In genomic region chr6:29433804-29434795, GRCm38 (mm10) we compare ENCODE assay signal across 9 mouse cellular contexts. TPM values are rescaled to one million over a fixed set of nuclear protein-coding genes. Genes with fewer than 3 reads are reported as not detected.
DNase-seq lines count a peak whose midpoint lies in the region; ATAC-seq and TF ChIP-seq lines count a peak whose summit lies in the region.
"Had no signal": no experiment of that assay in that cellular context is flagged by ENCODE, and none has a peak within 500 bp of the region (broad histone marks: within the 10 kb centered on the region; RNA-seq: fewer than 3 reads in every experiment).

No protein-coding gene starts in this region.

- H3K9me3 ChIP-seq in G1E (replicated peaks): peaks cover 5% of the 10 kb centered on the region
- H3K9me3 ChIP-seq in forebrain, embryonic 16.5 days (ENCODE audit: control insufficient read depth, low read length): no peaks in the 10 kb centered on the region
- H3K9me3 ChIP-seq in hindbrain, embryonic 11.5 days (ENCODE audit: control insufficient read depth, low read length): no peaks in the 10 kb centered on the region
- no peaks in the 10 kb centered on the region for H3K9me3 ChIP-seq in midbrain, embryonic 12.5 days

- no peak for ATAC-seq in G1E (ENCODE audit: extremely low read depth, insufficient number of reproducible peaks, low FRiP score, poor library complexity, severe bottlenecking)
- ATAC-seq in forebrain, embryonic 16.5 days: no peak
- ATAC-seq in hindbrain, embryonic 11.5 days (ENCODE audit: low FRiP score): no peak
- ATAC-seq in midbrain, embryonic 12.5 days (ENCODE audit: low FRiP score, low read depth): no peak
- no peak for ATAC-seq in activated CD4-positive, CD25-positive, alpha-beta regulatory T cell, adult 4 months

- no peak for TF ChIP-seq CTCF in G1E (IDR thresholded peaks at IDR 0.05; ENCODE audit: low read depth, low read length)

- no peaks in the 10 kb centered on the region for H3K36me3 ChIP-seq in G1E (replicated peaks)
- no peaks in the 10 kb centered on the region for H3K36me3 ChIP-seq in forebrain, embryonic 16.5 days (ENCODE audit: control insufficient read depth, insufficient read depth)
- no peaks in the 10 kb centered on the region for H3K36me3 ChIP-seq in hindbrain, embryonic 11.5 days (ENCODE audit: control insufficient read depth, insufficient read depth, low read length)
- H3K36me3 ChIP-seq in midbrain, embryonic 12.5 days: no peaks in the 10 kb centered on the region

- H3K27ac ChIP-seq in forebrain, embryonic 16.5 days (ENCODE audit: low read length): no peak overlapping the region
- H3K27ac ChIP-seq in hindbrain, embryonic 11.5 days (ENCODE audit: low read depth, low read length): no peak overlapping the region
- H3K27ac ChIP-seq in midbrain, embryonic 12.5 days (replicated peaks): no peak overlapping the region

- peaks cover 72% of the 10 kb centered on the region for H3K4me1 ChIP-seq in G1E (ENCODE audit: insufficient read depth, low read depth, low read length)
- H3K4me1 ChIP-seq in forebrain, embryonic 16.5 days (replicated peaks; ENCODE audit: control insufficient read depth, insufficient read depth, low read length): peaks cover 37% of the 10 kb centered on the region
- peaks cover 24% of the 10 kb centered on the region for H3K4me1 ChIP-seq in hindbrain, embryonic 11.5 days (replicated peaks; ENCODE audit: control insufficient read depth, insufficient read depth, low read length)
- H3K4me1 ChIP-seq in midbrain, embryonic 12.5 days: peaks cover 47% of the 10 kb centered on the region

- peak; percentile 65 for DNase-seq in 3134 (ENCODE audit: extremely low read depth, insufficient read length, low spot score)
- DNase-seq in G1E (ENCODE audit: low spot score): no peak
- DNase-seq in hindbrain, embryonic 11.5 days (ENCODE audit: low spot score): peak; percentile 59
- DNase-seq in layer of hippocampus, postnatal 36 days: no peak
- DNase-seq in adrenal gland, postnatal 25 days: no peak

- peaks cover 65% of the 10 kb centered on the region for H3K27me3 ChIP-seq in G1E (ENCODE audit: insufficient read depth, low read length)
- H3K27me3 ChIP-seq in forebrain, embryonic 16.5 days (replicated peaks; ENCODE audit: control insufficient read depth, insufficient read depth, low read length): peaks cover 18% of the 10 kb centered on the region
- H3K27me3 ChIP-seq in hindbrain, embryonic 11.5 days (ENCODE audit: control insufficient read depth, insufficient read depth, low read length): peaks cover 30% of the 10 kb centered on the region
- peaks cover 61% of the 10 kb centered on the region for H3K27me3 ChIP-seq in midbrain, embryonic 12.5 days

- 14% methylated on average over 27 of the region's 27 CpGs for WGBS in forebrain, embryonic 16.5 days
- WGBS in hindbrain, embryonic 11.5 days: 2% methylated on average over 27 of the region's 27 CpGs
- 5% methylated on average over 27 of the region's 27 CpGs for WGBS in midbrain, embryonic 12.5 days

- H3K9ac ChIP-seq in forebrain, embryonic 16.5 days (replicated peaks; ENCODE audit: low read depth, low read length): no peak overlapping the region
- H3K9ac ChIP-seq in hindbrain, embryonic 11.5 days (ENCODE audit: low read depth, low read length): peak overlapping the region; percentile 19; the same call in 1 of the 2 replicates
- H3K9ac ChIP-seq in midbrain, embryonic 12.5 days (replicated peaks): no peak overlapping the region; the same call in 1 of the 2 replicates

- H3K4me2 ChIP-seq in forebrain, embryonic 16.5 days (ENCODE audit: low read length): peak overlapping the region; percentile 87
- H3K4me2 ChIP-seq in hindbrain, embryonic 11.5 days (replicated peaks; ENCODE audit: low read depth, low read length): peak overlapping the region; percentile 86
- peak overlapping the region; percentile 85 for H3K4me2 ChIP-seq in midbrain, embryonic 12.5 days (replicated peaks)

- H3K4me3 ChIP-seq in G1E (ENCODE audit: low read depth, low read length): peak overlapping the region; percentile 45; the same call in 1 of the 2 replicates
- peak overlapping the region; percentile 47 for H3K4me3 ChIP-seq in forebrain, embryonic 16.5 days (replicated peaks; ENCODE audit: low read length)
- peak overlapping the region; percentile 42 for H3K4me3 ChIP-seq in hindbrain, embryonic 11.5 days (ENCODE audit: low read depth, low read length)
- peak overlapping the region; percentile 47 for H3K4me3 ChIP-seq in midbrain, embryonic 12.5 days

RNA-seq across cellular contexts. Expression of gene Flnc, which starts 1.0 kb away (rescaled TPM):
- total RNA-seq in G1E (2014; fragmentation: Nextera tagmentation) (0.15 and 0.24 TPM in 2 replicates), G1E (2017) (0.11 and 0.17 TPM in 2 replicates)
- polyA plus RNA-seq in G1E (2012): 0.36 and 0.51 TPM in 2 replicates
- 2.0 and 2.7 TPM in 2 replicates for polyA plus RNA-seq in forebrain, embryonic 16.5 days (2015; fragmentation: Nextera tagmentation; extraction: Ambion mirVana)
- 2.5 and 2.9 TPM in 2 replicates for polyA plus RNA-seq in hindbrain, embryonic 11.5 days (2014; fragmentation: Nextera tagmentation; extraction: Ambion mirVana)
- 5.4 and 6.3 TPM in 2 replicates for polyA plus RNA-seq in midbrain, embryonic 12.5 days (2016; fragmentation: Nextera tagmentation; extraction: Ambion mirVana)
- polyA plus RNA-seq in activated CD4-positive, CD25-positive, alpha-beta regulatory T cell, adult 4 months (2017; shearing (Covaris generic)): not detected
- 1 to 10 TPM; 1.1 to 1.2 TPM for total RNA-seq in layer of hippocampus, postnatal 36 days (2021)
- total RNA-seq in adrenal gland, postnatal 25 days (2021): 1.4 and 1.8 TPM in 2 replicates

RNA-seq across cellular contexts. Expression of gene Atp6v1f, which starts 33.4 kb away (rescaled TPM):
- total RNA-seq in G1E (2014; fragmentation: Nextera tagmentation) (138 and 150 TPM in 2 replicates), G1E (2017) (201 and 265 TPM in 2 replicates)
- 270 and 339 TPM in 2 replicates for polyA plus RNA-seq in G1E (2012)
- 295 and 324 TPM in 2 replicates for polyA plus RNA-seq in forebrain, embryonic 16.5 days (2015; fragmentation: Nextera tagmentation; extraction: Ambion mirVana)
- polyA plus RNA-seq in hindbrain, embryonic 11.5 days (2014; fragmentation: Nextera tagmentation; extraction: Ambion mirVana): 209 and 215 TPM in 2 replicates
- 210 and 211 TPM in 2 replicates for polyA plus RNA-seq in midbrain, embryonic 12.5 days (2016; fragmentation: Nextera tagmentation; extraction: Ambion mirVana)
- 100 to 1,000 TPM; 373 to 399 TPM for polyA plus RNA-seq in activated CD4-positive, CD25-positive, alpha-beta regulatory T cell, adult 4 months (2017; shearing (Covaris generic))
- total RNA-seq in layer of hippocampus, postnatal 36 days (2021): 100 to 1,000 TPM; 242 to 264 TPM
- 195 TPM in 2 replicates for total RNA-seq in adrenal gland, postnatal 25 days (2021)

RNA-seq across cellular contexts. Expression of gene Atp6v1fnb, which starts 37.1 kb away (rescaled TPM):
- total RNA-seq in G1E (2014; fragmentation: Nextera tagmentation): 1.6 TPM in 1 of 2 replicates, not detected in the other
- total RNA-seq in G1E (2017): 0.46 and 1.3 TPM in 2 replicates
- 0.13 TPM in 1 of 2 replicates, not detected in the other for polyA plus RNA-seq in G1E (2012)
- not detected in 2 replicates for polyA plus RNA-seq in forebrain, embryonic 16.5 days (2015; fragmentation: Nextera tagmentation; extraction: Ambion mirVana)
- not detected in 2 replicates for polyA plus RNA-seq in hindbrain, embryonic 11.5 days (2014; fragmentation: Nextera tagmentation; extraction: Ambion mirVana)
- not detected in 2 replicates for polyA plus RNA-seq in midbrain, embryonic 12.5 days (2016; fragmentation: Nextera tagmentation; extraction: Ambion mirVana)
- polyA plus RNA-seq in activated CD4-positive, CD25-positive, alpha-beta regulatory T cell, adult 4 months (2017; shearing (Covaris generic)): not detected
- 1 to 10 TPM; 1.2 to 2.0 TPM for total RNA-seq in layer of hippocampus, postnatal 36 days (2021)
- not detected in 2 replicates for total RNA-seq in adrenal gland, postnatal 25 days (2021)

RNA-seq across cellular contexts. Expression of gene Ccdc136, which starts 38.0 kb away (rescaled TPM):
- not detected in 2 replicates for total RNA-seq in G1E (2014; fragmentation: Nextera tagmentation)
- 0.11 and 0.23 TPM in 2 replicates for total RNA-seq in G1E (2017)
- 0.02 and 0.04 TPM in 2 replicates for polyA plus RNA-seq in G1E (2012)
- 37.7 and 45.5 TPM in 2 replicates for polyA plus RNA-seq in forebrain, embryonic 16.5 days (2015; fragmentation: Nextera tagmentation; extraction: Ambion mirVana)
- 25.4 and 27.0 TPM in 2 replicates for polyA plus RNA-seq in hindbrain, embryonic 11.5 days (2014; fragmentation: Nextera tagmentation; extraction: Ambion mirVana)
- 27.2 and 32.9 TPM in 2 replicates for polyA plus RNA-seq in midbrain, embryonic 12.5 days (2016; fragmentation: Nextera tagmentation; extraction: Ambion mirVana)
- under 1 TPM; 0.21 to 0.54 TPM for polyA plus RNA-seq in activated CD4-positive, CD25-positive, alpha-beta regulatory T cell, adult 4 months (2017; shearing (Covaris generic))
- 10 to 100 TPM; 62.7 to 64.8 TPM for total RNA-seq in layer of hippocampus, postnatal 36 days (2021)
- 3.6 and 4.7 TPM in 2 replicates for total RNA-seq in adrenal gland, postnatal 25 days (2021)

RNA-seq across cellular contexts. Expression of gene Opn1sw, which starts 45.8 kb away (rescaled TPM):
- total RNA-seq in G1E (2014; fragmentation: Nextera tagmentation) (not detected in 2 replicates), G1E (2017) (0.27 TPM in 1 of 2 replicates, not detected in the other)
- polyA plus RNA-seq in G1E (2012): not detected in 2 replicates
- polyA plus RNA-seq in forebrain, embryonic 16.5 days (2015; fragmentation: Nextera tagmentation; extraction: Ambion mirVana): 0.25 and 0.41 TPM in 2 replicates
- polyA plus RNA-seq in hindbrain, embryonic 11.5 days (2014; fragmentation: Nextera tagmentation; extraction: Ambion mirVana): 0.10 and 0.31 TPM in 2 replicates
- polyA plus RNA-seq in midbrain, embryonic 12.5 days (2016; fragmentation: Nextera tagmentation; extraction: Ambion mirVana): 0.13 and 0.35 TPM in 2 replicates
- under 1 TPM; 0.23 to 0.52 TPM for polyA plus RNA-seq in activated CD4-positive, CD25-positive, alpha-beta regulatory T cell, adult 4 months (2017; shearing (Covaris generic))
- not detected for total RNA-seq in layer of hippocampus, postnatal 36 days (2021)
- total RNA-seq in adrenal gland, postnatal 25 days (2021): 0.12 TPM in 1 of 2 replicates, not detected in the other
- polyA plus RNA-seq: cerebellum, adult 2 months had no signal

Comparison
In these comparisons a context has a peak if more than half of its experiments do, and no peak if none do; other contexts are left out.
1. DNase-seq: peak in 3134 (single experiment) and hindbrain, embryonic 11.5 days (single experiment); none in G1E (single experiment), layer of hippocampus, postnatal 36 days (0 of 2) and adrenal gland, postnatal 25 days (single experiment).
2. Peak in every context shown above with its lines, with median percentiles within 50 percentile points of each other: H3K4me3 ChIP-seq and H3K4me2 ChIP-seq.